Mouse (Mus musculus) B cell, adult 2 months (primary cell): ENCODE results near the gene Shoc2.
"Not testable (repeated sequence)": the region's sequence is repeated elsewhere in the genome, so short reads cannot be mapped to it uniquely, and the experiment has no call there.

Source experiments
- DNase-seq, 2 experiments: peaks; one replicate each; pipeline ENCODE4 v3.0.0; 2022

Shoc2 gene

GRCm38 (mm10) chr19:53933050-53933449 lies 11.1 kb upstream of the Shoc2 start:
- no peak for DNase-seq

DNA sequence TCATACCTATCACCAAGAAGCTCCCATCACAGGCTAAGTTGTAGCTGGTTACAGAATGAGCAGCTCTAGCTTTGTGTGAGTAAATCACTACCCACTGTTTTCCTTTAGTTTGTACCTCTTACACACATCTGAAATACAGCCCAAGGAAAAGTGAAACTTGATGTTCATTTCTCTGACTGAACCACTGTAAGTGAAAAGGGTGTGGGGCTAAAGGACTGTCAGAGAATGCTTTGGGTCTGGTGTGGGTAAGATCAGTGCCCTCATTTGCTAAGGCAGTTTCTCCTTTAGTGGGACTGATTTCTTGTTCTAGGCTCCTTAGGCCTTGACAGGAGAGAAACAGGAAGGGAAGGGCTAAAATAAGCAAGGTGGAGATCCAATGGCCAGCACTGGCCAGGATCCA lies 10.1 kb upstream of the Shoc2 start:
- DNase-seq, result no peak

DNA sequence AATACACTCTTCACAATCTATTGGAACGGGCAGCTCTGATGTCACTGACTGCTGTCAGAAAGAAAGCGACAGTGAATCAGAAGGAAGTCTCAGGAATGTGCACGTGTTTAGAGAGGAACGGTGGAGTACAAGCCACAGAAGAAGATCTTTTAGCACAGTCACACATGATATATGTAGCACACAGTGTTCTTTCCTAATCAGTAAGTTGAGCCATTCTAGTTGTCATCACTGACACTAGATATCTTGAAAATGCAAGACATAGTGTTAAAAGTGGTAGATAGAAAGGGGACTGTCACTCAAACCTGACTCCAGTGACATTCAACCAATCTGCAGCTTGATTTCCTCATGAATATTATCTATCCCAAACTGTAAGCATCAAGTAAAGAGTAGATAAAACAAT lies 4.6 kb upstream of the Shoc2 start:
- DNase-seq, result no peak

GRCm38 (mm10) chr19:53941139-53941538 lies 3.0 kb upstream of the Shoc2 start:
- no peak for DNase-seq

DNA sequence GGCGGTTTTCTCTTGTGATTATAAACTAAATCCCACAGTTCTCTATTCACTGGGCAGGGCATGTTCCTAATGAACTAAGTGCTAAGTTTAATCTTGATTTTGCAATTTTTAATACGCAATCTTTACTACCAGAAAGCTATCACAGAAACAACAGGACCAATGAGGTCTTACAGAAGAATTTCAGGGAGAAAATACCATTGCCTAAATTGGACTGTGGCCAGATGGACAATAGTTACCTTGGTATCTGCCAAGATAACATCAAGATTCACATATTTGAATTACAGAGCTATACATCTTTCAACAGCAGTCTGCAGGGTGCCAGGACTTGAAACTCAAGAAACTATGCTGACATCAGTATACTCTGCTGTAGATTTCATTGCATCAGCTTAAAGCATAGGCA lies 1.8 kb upstream of the Shoc2 start:
- no peak for DNase-seq

- no peak for DNase-seq
Observed at GRCm38 (mm10) chr19:53944786-53945169, 672 bp downstream of the Shoc2 start.

DNA sequence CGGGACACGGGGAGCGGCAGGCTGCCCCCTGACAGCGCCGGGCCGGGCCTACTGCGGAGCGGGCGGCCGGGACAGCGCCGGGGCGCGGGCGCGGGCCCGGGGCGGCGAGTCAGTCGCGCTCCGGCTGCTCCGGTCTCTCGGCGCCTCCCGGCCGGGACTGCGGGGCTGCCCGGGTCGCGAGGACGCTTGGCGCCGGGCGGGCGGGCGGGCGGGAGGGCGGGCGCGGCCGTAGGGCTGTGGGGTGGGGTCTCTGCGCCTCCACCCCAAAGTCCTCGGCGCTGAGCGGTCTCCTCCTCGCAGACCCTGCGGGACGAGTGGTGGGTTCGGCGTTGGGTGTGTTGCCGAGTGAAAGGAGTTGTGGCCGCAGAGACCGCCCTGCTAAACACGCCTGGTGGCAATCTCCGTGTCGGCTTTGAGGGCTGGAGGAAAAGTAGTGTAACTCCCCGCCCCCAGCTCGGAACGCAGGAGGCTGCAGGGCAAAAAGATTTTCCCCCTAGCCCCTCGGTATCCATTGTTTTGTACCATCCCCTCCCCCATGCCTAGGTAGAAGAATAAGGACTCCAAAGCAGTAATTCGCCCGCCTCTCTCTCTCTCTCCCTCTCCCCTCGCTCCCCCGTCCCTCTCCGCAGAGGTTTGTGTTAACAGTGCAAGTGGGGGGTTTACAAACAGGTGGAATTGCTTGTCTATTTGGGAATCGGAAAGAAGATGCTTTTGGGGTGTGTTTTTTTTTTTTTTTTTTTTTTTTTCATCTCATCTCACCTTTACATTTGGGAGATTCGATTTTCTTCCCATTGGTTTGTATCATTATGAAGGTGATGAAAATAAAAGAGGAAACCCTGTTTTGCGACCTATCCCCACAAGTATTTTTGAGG lies 1.3 kb downstream of the Shoc2 start:
- peak; percentile 48 to 51 for DNase-seq

- DNase-seq, result no peak
Observed at GRCm38 (mm10) chr19:53957513-53957912, 13.4 kb downstream of the Shoc2 start.

GRCm38 (mm10) chr19:53962511-53962910 lies 18.4 kb downstream of the Shoc2 start:
- no peak for DNase-seq

GRCm38 (mm10) chr19:53964347-53964746 lies 20.2 kb downstream of the Shoc2 start:
- not testable (repeated sequence) for DNase-seq

GRCm38 (mm10) chr19:53964910-53965633 lies 21.0 kb downstream of the Shoc2 start:
- DNase-seq, result no peak

- no peak for DNase-seq
Observed at GRCm38 (mm10) chr19:53969226-53969625, 25.1 kb downstream of the Shoc2 start.

DNA sequence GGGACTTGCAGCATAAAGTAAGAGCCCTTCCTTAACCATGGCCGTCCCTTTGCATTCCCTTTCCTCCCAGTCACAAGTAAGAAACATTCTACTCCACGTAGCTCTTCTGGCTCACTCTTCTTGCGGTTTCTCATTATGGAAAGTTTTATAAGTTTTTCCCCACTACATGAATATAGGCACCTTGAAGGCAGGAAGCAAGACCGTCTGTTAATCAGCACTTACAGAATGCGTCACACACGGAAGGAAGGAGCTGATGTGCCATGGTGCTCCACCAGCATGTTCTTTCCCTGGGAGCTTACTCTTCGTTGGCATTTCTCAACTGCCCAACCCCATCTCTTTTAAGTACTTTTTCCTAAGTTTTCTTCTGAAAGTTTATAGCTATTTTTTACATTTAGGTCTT lies 27.8 kb downstream of the Shoc2 start:
- DNase-seq, result no peak

- DNase-seq, result no peak
Observed at GRCm38 (mm10) chr19:53973656-53974055, 29.6 kb downstream of the Shoc2 start.

DNA sequence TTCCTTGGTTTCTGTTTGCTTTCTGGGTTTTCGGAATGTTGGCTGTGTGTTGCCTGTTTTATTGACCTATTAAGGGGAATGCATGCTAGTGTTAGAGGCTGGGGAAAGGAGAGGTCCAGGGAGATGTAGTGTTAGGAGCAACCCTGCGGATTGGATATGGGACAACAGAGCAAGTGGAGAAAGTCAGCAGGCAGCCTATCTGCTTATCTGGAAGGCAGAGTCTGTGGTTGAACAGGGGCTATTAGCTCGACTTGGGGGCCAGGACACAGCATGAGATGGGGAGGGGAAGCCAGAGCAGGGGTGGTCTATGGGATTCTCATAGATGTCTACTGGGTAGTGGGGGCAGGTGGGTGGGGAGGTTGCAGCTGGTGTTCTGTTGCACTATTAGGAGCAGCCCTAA lies 37.9 kb downstream of the Shoc2 start:
- DNase-seq, result no peak

DNA sequence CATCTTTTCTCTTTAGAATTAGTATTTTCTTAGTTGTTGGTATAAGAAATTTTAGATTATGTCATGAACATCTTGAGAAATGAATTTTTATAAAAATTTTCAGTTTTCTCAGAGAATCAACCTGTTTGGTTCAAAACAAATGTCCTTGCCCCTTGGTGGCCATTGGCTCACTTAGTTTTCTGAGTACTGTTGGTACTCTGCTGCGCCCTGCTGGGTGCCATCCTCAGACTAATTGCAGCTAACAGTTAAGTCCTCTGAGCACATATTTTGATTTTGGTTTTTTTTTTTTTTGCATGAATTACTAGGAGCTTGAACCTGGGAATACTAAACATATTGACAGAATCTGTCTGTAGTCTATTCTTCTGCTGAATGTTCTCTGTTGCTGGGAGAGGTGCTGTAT lies 39.2 kb downstream of the Shoc2 start:
- peak; percentile 43 to 49 for DNase-seq

- DNase-seq, result no peak
Observed at GRCm38 (mm10) chr19:53984628-53985027, 40.5 kb downstream of the Shoc2 start.

DNA sequence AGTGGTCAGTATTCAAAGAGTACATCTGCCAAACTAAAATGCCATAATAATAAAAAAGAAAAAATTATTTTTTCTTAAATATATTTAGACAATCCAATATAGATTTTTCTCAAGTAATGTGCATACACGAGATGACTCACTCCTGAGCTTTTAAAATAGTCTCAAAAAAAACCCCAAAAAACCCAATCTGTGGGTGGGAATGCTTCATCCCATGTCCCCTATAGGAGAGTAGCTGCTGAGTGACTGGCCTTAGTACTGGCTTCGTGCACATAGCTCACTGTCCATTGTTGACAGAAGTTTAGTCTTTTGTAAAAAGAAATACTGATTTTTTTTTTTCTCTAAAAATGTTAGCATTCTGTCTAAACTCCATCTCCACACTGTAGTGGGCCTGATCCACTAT lies 46.4 kb downstream of the Shoc2 start:
- no peak for DNase-seq

DNA sequence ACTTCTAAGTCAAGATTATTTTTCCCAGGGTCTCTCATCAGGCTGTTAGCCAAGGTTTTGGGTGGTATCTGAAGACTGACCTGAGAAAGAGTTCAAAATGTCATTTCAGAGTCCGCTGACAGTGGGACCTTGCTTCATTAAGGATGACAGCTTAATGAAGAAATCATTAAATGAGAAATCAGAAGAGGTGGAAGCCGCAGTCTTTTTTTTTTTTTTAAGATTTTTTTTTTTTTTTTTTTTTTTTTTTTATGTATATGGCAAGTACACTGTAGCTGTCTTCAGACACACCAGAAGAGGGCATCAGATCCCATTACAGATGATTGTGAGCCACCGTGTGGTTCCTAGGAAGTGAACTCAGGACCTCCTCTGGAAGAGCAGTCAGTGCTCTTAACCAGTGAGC lies 49.8 kb downstream of the Shoc2 start:
- DNase-seq, result no peak

DNA sequence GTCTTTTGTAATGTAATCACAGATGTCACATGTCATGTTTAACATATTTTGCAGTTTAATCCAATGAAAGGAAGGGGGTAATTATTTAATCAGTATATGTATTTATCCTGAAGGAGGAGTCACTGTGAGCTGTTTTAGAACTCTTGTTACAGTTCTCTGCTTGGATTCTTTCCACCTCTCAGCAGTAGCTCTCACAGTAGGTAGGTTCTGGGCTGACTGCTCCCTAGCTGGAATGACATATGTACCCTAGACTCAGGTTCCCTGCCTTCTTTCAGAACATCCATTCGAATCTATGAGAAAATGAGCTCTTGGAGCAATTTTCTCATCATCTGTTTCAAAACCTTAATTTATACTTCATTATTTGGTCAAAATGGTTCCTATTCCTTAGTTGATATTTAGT lies 50.2 kb downstream of the Shoc2 start:
- DNase-seq, result no peak

DNA sequence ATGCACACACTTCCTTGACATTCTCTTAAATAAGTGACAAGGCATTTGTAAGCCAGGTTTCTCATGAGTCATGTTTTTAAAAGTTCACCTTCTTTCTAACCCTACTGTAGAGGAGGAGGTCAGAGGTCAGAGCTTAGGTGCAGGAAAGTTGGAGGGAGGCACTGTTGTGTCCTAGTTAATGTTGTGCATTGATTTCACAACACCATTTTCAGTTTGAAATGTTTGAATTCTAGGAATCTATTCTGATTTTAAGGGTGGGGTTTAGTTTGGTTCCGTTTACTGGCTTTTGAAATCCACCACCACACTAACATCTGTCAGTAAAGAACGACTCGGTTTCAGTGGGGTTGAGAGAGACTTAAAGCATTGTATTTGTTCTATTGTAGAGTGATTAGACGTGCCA lies 66.9 kb downstream of the Shoc2 start:
- DNase-seq, result no peak

GRCm38 (mm10) chr19:54014999-54015398 lies 70.9 kb downstream of the Shoc2 start:
- DNase-seq, result peak in 1 of 2 experiments; percentile 3

GRCm38 (mm10) chr19:54015503-54015902 lies 71.4 kb downstream of the Shoc2 start:
- DNase-seq, result no peak

GRCm38 (mm10) chr19:54035100-54035499 lies 91.0 kb downstream of the Shoc2 start:
- no peak for DNase-seq
